Mouse (Mus musculus) lung, postnatal 0 days (tissue): ENCODE data around the gene Snrnp40. TPM values are rescaled to one million over a fixed set of nuclear protein-coding genes. Genes with fewer than 3 reads are reported as not detected.

Experiments
- ATAC-seq: fragments of 200-750 bp; cut with Nextera tagmentation; 2 replicates; pipeline ENCODE4 v1.8.0; 2017; ENCODE audit warnings: moderate library complexity
- DNase-seq: peaks from one replicate; pipeline ENCODE4 v3.0.0-alpha.2; 2016; ENCODE audit warnings: low spot score
- H3K27ac ChIP-seq: fragments of 300-500 bp; sonication (generic); 2 replicates; pipeline ENCODE4 v1.5.1; 2014; ENCODE audit warnings: antibody characterized with exemption, mild to moderate bottlenecking, low read length, mixed read lengths
- H3K27me3 ChIP-seq: fragments of 300-500 bp; sonication (generic); replicated peaks from 2 replicates; pipeline ENCODE4 v1.6.1; 2014; ENCODE audit warnings: low read length, mixed read lengths; ENCODE audit not compliant: insufficient read depth
- H3K36me3 ChIP-seq: fragments of 300-500 bp; sonication (generic); 2 replicates; pipeline ENCODE4 v1.6.1; 2014; ENCODE audit warnings: low read length, mixed read lengths; ENCODE audit not compliant: insufficient read depth
- H3K4me1 ChIP-seq: fragments of 300-500 bp; sonication (generic); 2 replicates; pipeline ENCODE4 v1.6.1; 2014; ENCODE audit warnings: antibody characterized with exemption, low read depth, low read length, mixed read lengths; ENCODE audit not compliant: insufficient read depth
- H3K4me2 ChIP-seq: fragments of 300-500 bp; sonication (generic); replicated peaks from 2 replicates; pipeline ENCODE4 v1.6.1; 2014; ENCODE audit warnings: low read depth, mild to moderate bottlenecking, low read length, moderate library complexity, mixed read lengths
- H3K4me3 ChIP-seq: fragments of 300-500 bp; sonication (generic); 2 replicates; pipeline ENCODE4 v1.5.1; 2014; ENCODE audit warnings: low read depth, low read length
- H3K9ac ChIP-seq: fragments of 300-500 bp; sonication (generic); replicated peaks from 2 replicates; pipeline ENCODE4 v1.6.1; 2014; ENCODE audit warnings: low read depth, mild to moderate bottlenecking
- H3K9me3 ChIP-seq: fragments of 300-500 bp; sonication (generic); 2 replicates; pipeline ENCODE4 v1.6.1; 2016; ENCODE audit warnings: low read length, mixed read lengths
- CTCF ChIP-seq: IDR thresholded peaks from 2 replicates; pipeline ENCODE4 v1.5.1; 2016; ENCODE audit warnings: antibody characterized with exemption, mild to moderate bottlenecking
- EP300 ChIP-seq: IDR thresholded peaks from 2 replicates; pipeline ENCODE4 v1.6.1; 2016; ENCODE audit warnings: antibody characterized with exemption, mild to moderate bottlenecking, control low read depth
- WGBS: fragments of 180-500 bp; shearing (Covaris S2); extraction: QIAGEN DNeasy Blood & Tissue Kit; methylation state at CpG from one replicate; pipeline ENCODE4 v1.1.7; 2014; 5-methylcytosine and 5-hydroxymethylcytosine counted together
- polyA plus RNA-seq: library from polyadenylated mRNA; unstranded; fragments of >200 nt; fragmentation: Nextera tagmentation; extraction: Ambion mirVana; gene quantifications from 2 replicates; pipeline ENCODE4 v1.2.1, GENCODE M21; 2015

The Snrnp40 gene
- 52.9 and 54.7 TPM in 2 replicates for polyA plus RNA-seq

- Histone ChIP-seq H3K4me2 (peak within 1 kb of the TSS; percentile 67), H3K36me3 (peaks cover 8% of the 10 kb centered on the region; the same call in 1 of the 2 replicates), H3K27me3 (no peaks in the 10 kb centered on the region), H3K4me1 (peaks cover 5% of the 10 kb centered on the region; the same call in 1 of the 2 replicates), H3K9me3 (no peaks in the 10 kb centered on the region), H3K4me3 (peak within 1 kb of the TSS; percentile 94), H3K27ac (peak within 1 kb of the TSS; percentile 71), H3K9ac (peak within 1 kb of the TSS; percentile 89)
- TF ChIP-seq EP300 (no peak), CTCF (peak; percentile 39)
- DNase-seq = peak; percentile 100
- 1% methylated on average over 49 of the region's 49 CpGs for WGBS
- peak; percentile 100 for ATAC-seq
Measured at GRCm38 (mm10) chr4:130359486-130360237, at the start of gene Snrnp40, which contains the start of gene Zcchc17. Snrnp40 (plus strand) TSS chr4:130360132. Zcchc17 (minus strand) TSS chr4:130359943.

GRCm38 (mm10) chr4:130312526-130312925 is 47.4 kb upstream of the Snrnp40 start:
- H3K4me3 ChIP-seq = no peak overlapping the region
- no peak overlapping the region for H3K9ac ChIP-seq
- no peaks in the 10 kb centered on the region for H3K9me3 ChIP-seq
- WGBS = 82% methylated on average over 3 of the region's 3 CpGs
- DNase-seq = no peak
- H3K27me3 ChIP-seq = peaks cover 11% of the 10 kb centered on the region; the same call in 1 of the 2 replicates
- no peak overlapping the region for H3K4me2 ChIP-seq
- no peak for ATAC-seq
- TF ChIP-seq EP300 (no peak), CTCF (no peak)
- no peaks in the 10 kb centered on the region for H3K36me3 ChIP-seq
- H3K4me1 ChIP-seq = peaks cover 8% of the 10 kb centered on the region; the same call in 1 of the 2 replicates
- H3K27ac ChIP-seq = no peak overlapping the region

- peaks cover 11% of the 10 kb centered on the region; the same call in 1 of the 2 replicates for H3K27me3 ChIP-seq
- no peak overlapping the region for H3K4me3 ChIP-seq
- H3K4me1 ChIP-seq = peaks cover 3% of the 10 kb centered on the region; the same call in 1 of the 2 replicates
- ATAC-seq (no peak), DNase-seq (no peak)
- H3K36me3 ChIP-seq = no peaks in the 10 kb centered on the region
- no peaks in the 10 kb centered on the region for H3K9me3 ChIP-seq
- no peak overlapping the region for H3K9ac ChIP-seq
- no peak overlapping the region for H3K4me2 ChIP-seq
- no peak for TF ChIP-seq EP300
- no peak for TF ChIP-seq CTCF
- no peak overlapping the region for H3K27ac ChIP-seq
- 90% methylated on average over 4 of the region's 4 CpGs for WGBS
Measured at GRCm38 (mm10) chr4:130313552-130313951, 46.4 kb upstream of the Snrnp40 start.

DNA sequence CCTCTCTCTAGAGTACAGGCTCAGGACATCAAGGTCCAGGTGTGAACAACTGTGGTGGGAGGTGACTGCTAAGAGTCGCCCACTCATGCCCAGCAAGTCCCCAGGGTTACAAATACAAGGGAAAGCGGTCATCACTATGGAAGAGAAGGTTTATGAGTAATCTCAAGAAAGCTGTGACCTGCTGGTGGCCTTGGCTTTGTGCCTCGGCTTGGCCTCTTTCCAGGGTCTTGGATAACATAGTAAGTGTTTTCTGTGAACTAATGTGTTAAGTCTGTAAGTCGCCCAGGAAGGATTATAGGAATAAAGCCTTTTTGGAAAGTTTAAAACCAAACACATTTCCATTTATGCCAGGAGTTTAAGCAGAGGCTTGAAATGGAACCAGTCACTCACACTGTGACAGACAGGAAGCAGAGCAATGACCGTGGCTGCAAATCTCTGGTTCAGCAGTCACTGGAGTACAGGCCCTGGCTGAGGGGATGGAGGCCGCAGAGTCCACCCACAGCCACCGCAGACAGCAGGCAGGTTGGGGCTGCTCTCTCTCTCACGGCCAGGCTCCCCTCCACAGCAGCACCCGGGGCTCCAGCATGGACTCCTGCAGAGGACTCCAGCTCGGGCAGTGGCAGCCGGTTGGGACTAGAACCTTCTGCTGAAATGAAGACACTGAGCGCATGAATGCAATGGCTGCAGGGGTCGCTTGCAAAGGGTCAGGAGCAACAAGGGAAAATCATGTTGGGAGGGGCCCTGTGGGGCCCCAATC is 44.0 kb upstream of the Snrnp40 start:
- no peak overlapping the region for H3K4me3 ChIP-seq
- WGBS = 50% methylated on average over 13 of the region's 13 CpGs
- peak; percentile 41 for DNase-seq

GRCm38 (mm10) chr4:130316691-130317090 is 43.2 kb upstream of the Snrnp40 start:
- no peak overlapping the region for H3K4me2 ChIP-seq
- H3K36me3 ChIP-seq = 0 out of 2 replicates have a peak, but pooled peaks cover 4% of the 10 kb centered on the region
- ATAC-seq (no peak), DNase-seq (no peak)
- no peak overlapping the region for H3K9ac ChIP-seq
- WGBS = 72% methylated on average over 10 of the region's 10 CpGs
- H3K27me3 ChIP-seq = no peaks in the 10 kb centered on the region
- no peak overlapping the region for H3K27ac ChIP-seq
- no peak overlapping the region for H3K4me3 ChIP-seq
- TF ChIP-seq EP300 (no peak), CTCF (no peak)
- no peaks in the 10 kb centered on the region for H3K9me3 ChIP-seq
- no peaks in the 10 kb centered on the region for H3K4me1 ChIP-seq

More for the DNA sequence above, 44.0 kb upstream of the Snrnp40 start:
- TF ChIP-seq EP300 (no peak), CTCF (no peak)
- peak; percentile 46; the same call in 1 of the 2 replicates for ATAC-seq
- Histone ChIP-seq H3K9ac (no peak overlapping the region), H3K36me3 (0 out of 2 replicates have a peak, but pooled peaks cover 4% of the 10 kb centered on the region), H3K27me3 (no peaks in the 10 kb centered on the region), H3K27ac (no peak overlapping the region), H3K9me3 (no peaks in the 10 kb centered on the region), H3K4me2 (no peak overlapping the region), H3K4me1 (no peaks in the 10 kb centered on the region)

- no peak overlapping the region for H3K9ac ChIP-seq
- H3K4me2 ChIP-seq = no peak overlapping the region
- H3K27ac ChIP-seq = no peak overlapping the region
- ATAC-seq (no peak), DNase-seq (no peak)
- H3K4me1 ChIP-seq = no peaks in the 10 kb centered on the region
- H3K27me3 ChIP-seq = no peaks in the 10 kb centered on the region
- WGBS = 70% methylated on average over 3 of the region's 3 CpGs
- no peak for TF ChIP-seq EP300
- no peak for TF ChIP-seq CTCF
- H3K4me3 ChIP-seq = no peak overlapping the region
- no peaks in the 10 kb centered on the region for H3K9me3 ChIP-seq
- 0 out of 2 replicates have a peak, but pooled peaks cover 4% of the 10 kb centered on the region for H3K36me3 ChIP-seq
Measured at GRCm38 (mm10) chr4:130318122-130318521, 41.8 kb upstream of the Snrnp40 start.
